Mouse (Mus musculus) thymus, postnatal 10 days (tissue): ENCODE data around the gene Sh3rf1.
A peak's percentile ranks its signal among the peaks of the same experiment; 100 is the strongest.
"Not testable (repeated sequence)": the region's sequence is repeated elsewhere in the genome, so short reads cannot be mapped to it uniquely, and the experiment has no call there.

ENCODE experiments used
- DNase-seq, 2 experiments: peaks; one replicate each; pipeline ENCODE4 v3.0.0; 2021; ENCODE audit warnings: low spot score in 2 of 2

Gene Sh3rf1

GRCm38 (mm10) chr8:61362301-61362913 lies 138.7 kb downstream of the Sh3rf1 start:
- DNase-seq: peak; percentile 55 to 59

- DNase-seq: no peak
Observed at GRCm38 (mm10) chr8:61373303-61373702, 149.6 kb downstream of the Sh3rf1 start.

- DNase-seq: no peak
Observed at GRCm38 (mm10) chr8:61374059-61374755, 150.5 kb downstream of the Sh3rf1 start.

- DNase-seq: no peak
Observed at GRCm38 (mm10) chr8:61375205-61375604, 151.5 kb downstream of the Sh3rf1 start.

GRCm38 (mm10) chr8:61378847-61379698 lies 155.4 kb downstream of the Sh3rf1 start:
- no peak for DNase-seq

- no peak for DNase-seq
Observed at GRCm38 (mm10) chr8:61384536-61384935, 160.9 kb downstream of the Sh3rf1 start.

- DNase-seq: no peak
Observed at GRCm38 (mm10) chr8:61385502-61386191, 162.0 kb downstream of the Sh3rf1 start.

GRCm38 (mm10) chr8:61386645-61387044 lies 163.0 kb downstream of the Sh3rf1 start:
- no peak for DNase-seq

GRCm38 (mm10) chr8:61387501-61387963 lies 163.9 kb downstream of the Sh3rf1 start:
- no peak for DNase-seq

- no peak for DNase-seq
Observed at GRCm38 (mm10) chr8:61388341-61388740, 164.7 kb downstream of the Sh3rf1 start.

- DNase-seq: no peak
Observed at GRCm38 (mm10) chr8:61390307-61391057, 166.8 kb downstream of the Sh3rf1 start.

GRCm38 (mm10) chr8:61391058-61391434 lies 167.4 kb downstream of the Sh3rf1 start:
- no peak for DNase-seq

GRCm38 (mm10) chr8:61397139-61397538 lies 173.5 kb downstream of the Sh3rf1 start:
- no peak for DNase-seq

GRCm38 (mm10) chr8:61397755-61398154 lies 174.1 kb downstream of the Sh3rf1 start:
- DNase-seq: no peak

GRCm38 (mm10) chr8:61402861-61403260 lies 179.2 kb downstream of the Sh3rf1 start:
- DNase-seq: no peak

- no peak for DNase-seq
Observed at GRCm38 (mm10) chr8:61403266-61404177, 179.8 kb downstream of the Sh3rf1 start.

GRCm38 (mm10) chr8:61404178-61404560 lies 180.5 kb downstream of the Sh3rf1 start:
- DNase-seq: no peak

GRCm38 (mm10) chr8:61409081-61409480 lies 185.4 kb downstream of the Sh3rf1 start:
- no peak for DNase-seq

GRCm38 (mm10) chr8:61409712-61410111 lies 186.0 kb downstream of the Sh3rf1 start:
- not testable (repeated sequence) for DNase-seq

- DNase-seq: no peak
Observed at GRCm38 (mm10) chr8:61419521-61419920, 195.8 kb downstream of the Sh3rf1 start.
